Mouse (Mus musculus) bone marrow, adult 2 months (tissue): ENCODE measurements at regions not wholly inside any gene's neighbourhood (a gene's known extent, or its start where the extent isn't known, plus 50 kb on each side); places are given as distances from the start of the nearest gene placed in this dataset.

Source experiments
- CTCF ChIP-seq: fragments of 200-500 bp; IDR thresholded peaks from 2 replicates; pipeline ENCODE4 v1.5.1; 2011; ENCODE audit warnings: low read length, control low read depth; ENCODE audit not compliant: control insufficient read depth, insufficient read depth
- POLR2A ChIP-seq: fragments of 200-500 bp; IDR thresholded peaks from 2 replicates; pipeline ENCODE4 v1.6.1; 2011; ENCODE audit warnings: low read depth, mild to moderate bottlenecking, control low read depth, low read length, borderline replicate concordance; ENCODE audit not compliant: control insufficient read depth

DNA sequence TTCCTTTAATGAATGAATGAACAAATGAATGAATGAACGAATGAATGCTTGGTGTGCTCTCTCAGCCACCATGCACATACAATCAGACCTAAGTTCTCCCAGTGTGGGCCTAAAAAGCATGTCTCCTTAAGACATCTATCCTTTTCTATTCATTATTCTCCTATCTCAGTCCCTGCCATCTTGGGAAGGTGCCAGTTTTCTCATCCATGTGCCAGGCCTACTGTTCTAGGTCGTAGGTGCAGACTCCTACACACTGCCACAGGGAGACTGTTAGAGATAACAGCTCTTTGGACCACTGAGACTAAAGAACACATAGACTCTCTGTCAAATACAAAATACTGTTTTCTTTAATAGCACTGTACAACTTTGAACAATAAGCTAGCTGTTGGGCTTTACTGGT is 66.2 kb upstream of the 9630041A04Rik start:
- TF ChIP-seq CTCF: no peak
- TF ChIP-seq POLR2A: no peak
